Mouse (Mus musculus) left cerebral cortex, adult 18-20 months (tissue): ENCODE measurements around the gene Lrrc3. TPM values are rescaled to one million over a fixed set of nuclear protein-coding genes. Genes with fewer than 3 reads are reported as not detected.
"Not testable (repeated sequence)": the region's sequence is repeated elsewhere in the genome, so short reads cannot be mapped to it uniquely, and the experiment has no call there.

ENCODE experiments used
- DNase-seq, 2 experiments: peaks; one replicate each; pipeline ENCODE4 v3.0.0; 2021 to 2022; ENCODE audit warnings: low spot score in 2 of 2, mixed read lengths in 1 of 2
- long read RNA-seq, 2 experiments: library from polyadenylated mRNA; stranded (forward); transcript quantifications; one replicate each; pipeline ENCODE4 v2.0.0; 2021
- total RNA-seq, 2 experiments: library from RNA; stranded (reverse); gene quantifications; 2 replicates each; pipeline ENCODE4 v1.2.3; 2021

The Lrrc3 gene
- 10 to 100 TPM in 1 of 2 experiments, 1 to 10 TPM in 1; 9.8 to 10.1 TPM for total RNA-seq
- long read RNA-seq, experiment 1, full-length matches to known transcripts, result 2 of 3 reads
- long read RNA-seq, experiment 1, partial matches to known transcripts, result 0 of 3 reads
- long read RNA-seq, experiment 1, other reads (novel, unspliced or antisense), result 1 of 3 reads
- long read RNA-seq, experiment 2, full-length matches to known transcripts, result 3 of 4 reads
- long read RNA-seq, experiment 2, partial matches to known transcripts, result 0 of 4 reads
- long read RNA-seq, experiment 2, other reads (novel, unspliced or antisense), result 1 of 4 reads

GRCm38 (mm10) chr10:77902211-77902893, at the start of gene Lrrc3:
Gene Lrrc3, minus strand, starts transcription at chr10:77902536.
- peak; percentile 47 to 63 for DNase-seq

GRCm38 (mm10) chr10:77950468-77950867, 48.1 kb upstream of the Lrrc3 start:
- not testable (repeated sequence) for DNase-seq

- DNase-seq, result no peak
Measured at GRCm38 (mm10) chr10:77939685-77940084, 37.3 kb upstream of the Lrrc3 start.

- peak in 1 of 2 experiments; percentile 15 for DNase-seq
Measured at GRCm38 (mm10) chr10:77927375-77927774, 25.0 kb upstream of the Lrrc3 start.

- DNase-seq, result peak; percentile 53 to 65
Measured at GRCm38 (mm10) chr10:77926140-77926539, 23.8 kb upstream of the Lrrc3 start.

GRCm38 (mm10) chr10:77922681-77923080, 20.3 kb upstream of the Lrrc3 start:
- DNase-seq, result peak in 1 of 2 experiments; percentile 26

- DNase-seq, result peak; percentile 18 to 45
Measured at GRCm38 (mm10) chr10:77921009-77921408, 18.7 kb upstream of the Lrrc3 start.

GRCm38 (mm10) chr10:77916636-77917335, 14.4 kb upstream of the Lrrc3 start:
- DNase-seq, result peak; percentile 45 to 74

- no peak for DNase-seq
Measured at GRCm38 (mm10) chr10:77913292-77913691, 11.0 kb upstream of the Lrrc3 start.

- DNase-seq, result no peak
Measured at GRCm38 (mm10) chr10:77912605-77913004, 10.3 kb upstream of the Lrrc3 start.

GRCm38 (mm10) chr10:77902894-77903715, 769 bp upstream of the Lrrc3 start:
- DNase-seq, result peak; percentile 60 to 67

- peak; percentile 16 to 29 for DNase-seq
Measured at GRCm38 (mm10) chr10:77901871-77902210, 495 bp downstream of the Lrrc3 start.

- DNase-seq, result no peak
Measured at GRCm38 (mm10) chr10:77900903-77901818, 1.2 kb downstream of the Lrrc3 start.

- no peak for DNase-seq
Measured at GRCm38 (mm10) chr10:77900126-77900525, 2.2 kb downstream of the Lrrc3 start.

GRCm38 (mm10) chr10:77895562-77895961, 6.8 kb downstream of the Lrrc3 start:
- no peak for DNase-seq

- no peak for DNase-seq
Measured at GRCm38 (mm10) chr10:77890987-77891565, 11.3 kb downstream of the Lrrc3 start.

GRCm38 (mm10) chr10:77886007-77886747, 16.2 kb downstream of the Lrrc3 start:
- no peak for DNase-seq

- DNase-seq, result no peak
Measured at GRCm38 (mm10) chr10:77882553-77882952, 19.8 kb downstream of the Lrrc3 start.

GRCm38 (mm10) chr10:77880305-77880704, 22.0 kb downstream of the Lrrc3 start:
- no peak for DNase-seq
